Mouse (Mus musculus) 3134 (cell line): ENCODE results near the gene Lgals12.
A peak's percentile ranks its signal among the peaks of the same experiment; 100 is the strongest.

Experiments used
- DNase-seq: peaks from one replicate; pipeline ENCODE4 v3.0.0-alpha.2; 2011; ENCODE audit warnings: low spot score; ENCODE audit not compliant: insufficient read length; ENCODE audit errors: extremely low read depth

Gene Lgals12

GRCm38 (mm10) chr19:7606801-7607689 lies at the start of gene Lgals12:
Gene Lgals12, minus strand, starts transcription at chr19:7607193.
- no peak for DNase-seq

- no peak for DNase-seq
Observed at GRCm38 (mm10) chr19:7648913-7649666, 42.1 kb upstream of the Lgals12 start.

GRCm38 (mm10) chr19:7633786-7634185 lies 26.8 kb upstream of the Lgals12 start:
- no peak for DNase-seq

GRCm38 (mm10) chr19:7633021-7633420 lies 26.0 kb upstream of the Lgals12 start:
- DNase-seq: no peak

GRCm38 (mm10) chr19:7617696-7618095 lies 10.7 kb upstream of the Lgals12 start:
- DNase-seq: peak; percentile 20

- no peak for DNase-seq
Observed at GRCm38 (mm10) chr19:7617085-7617484, 10.1 kb upstream of the Lgals12 start.

GRCm38 (mm10) chr19:7616231-7616930 lies 9.4 kb upstream of the Lgals12 start:
- DNase-seq: no peak

- DNase-seq: no peak
Observed at GRCm38 (mm10) chr19:7613151-7613550, 6.2 kb upstream of the Lgals12 start.

GRCm38 (mm10) chr19:7611942-7612757 lies 5.2 kb upstream of the Lgals12 start, which contains the start of gene Hrasls5:
Gene Hrasls5, plus strand, starts transcription at chr19:7612541.
- DNase-seq: no peak

- DNase-seq: no peak
Observed at GRCm38 (mm10) chr19:7607690-7608201, 753 bp upstream of the Lgals12 start.

- DNase-seq: no peak
Observed at GRCm38 (mm10) chr19:7605930-7606783, 836 bp downstream of the Lgals12 start.

GRCm38 (mm10) chr19:7605013-7605412 lies 2.0 kb downstream of the Lgals12 start:
- no peak for DNase-seq

GRCm38 (mm10) chr19:7604107-7604506 lies 2.9 kb downstream of the Lgals12 start:
- DNase-seq: no peak

GRCm38 (mm10) chr19:7601551-7601950 lies 5.4 kb downstream of the Lgals12 start:
- no peak for DNase-seq

- no peak for DNase-seq
Observed at GRCm38 (mm10) chr19:7598481-7598880, 8.5 kb downstream of the Lgals12 start.

GRCm38 (mm10) chr19:7595534-7595933 lies 11.5 kb downstream of the Lgals12 start:
- DNase-seq: no peak

GRCm38 (mm10) chr19:7592018-7592417 lies 15.0 kb downstream of the Lgals12 start:
- DNase-seq: no peak

GRCm38 (mm10) chr19:7590795-7591194 lies 16.2 kb downstream of the Lgals12 start:
- DNase-seq: no peak

GRCm38 (mm10) chr19:7585764-7586163 lies 21.2 kb downstream of the Lgals12 start:
- no peak for DNase-seq
